Mouse (Mus musculus) spleen, adult 2 months (tissue): ENCODE measurements around the gene Resp18.
A peak's percentile ranks its signal among the peaks of the same experiment; 100 is the strongest.

Experiments
- CTCF ChIP-seq: fragments of 200-500 bp; IDR thresholded peaks from 2 replicates; pipeline ENCODE4 v1.5.1; 2011; ENCODE audit warnings: mild to moderate bottlenecking, inconsistent platforms; ENCODE audit not compliant: insufficient read depth, insufficient read length, insufficient replicate concordance; ENCODE audit errors: extremely low read depth
- POLR2A ChIP-seq: fragments of 200-500 bp; IDR thresholded peaks from 2 replicates; pipeline ENCODE4 v1.6.1; 2011; ENCODE audit warnings: low read depth, low read length, inconsistent platforms

DNA sequence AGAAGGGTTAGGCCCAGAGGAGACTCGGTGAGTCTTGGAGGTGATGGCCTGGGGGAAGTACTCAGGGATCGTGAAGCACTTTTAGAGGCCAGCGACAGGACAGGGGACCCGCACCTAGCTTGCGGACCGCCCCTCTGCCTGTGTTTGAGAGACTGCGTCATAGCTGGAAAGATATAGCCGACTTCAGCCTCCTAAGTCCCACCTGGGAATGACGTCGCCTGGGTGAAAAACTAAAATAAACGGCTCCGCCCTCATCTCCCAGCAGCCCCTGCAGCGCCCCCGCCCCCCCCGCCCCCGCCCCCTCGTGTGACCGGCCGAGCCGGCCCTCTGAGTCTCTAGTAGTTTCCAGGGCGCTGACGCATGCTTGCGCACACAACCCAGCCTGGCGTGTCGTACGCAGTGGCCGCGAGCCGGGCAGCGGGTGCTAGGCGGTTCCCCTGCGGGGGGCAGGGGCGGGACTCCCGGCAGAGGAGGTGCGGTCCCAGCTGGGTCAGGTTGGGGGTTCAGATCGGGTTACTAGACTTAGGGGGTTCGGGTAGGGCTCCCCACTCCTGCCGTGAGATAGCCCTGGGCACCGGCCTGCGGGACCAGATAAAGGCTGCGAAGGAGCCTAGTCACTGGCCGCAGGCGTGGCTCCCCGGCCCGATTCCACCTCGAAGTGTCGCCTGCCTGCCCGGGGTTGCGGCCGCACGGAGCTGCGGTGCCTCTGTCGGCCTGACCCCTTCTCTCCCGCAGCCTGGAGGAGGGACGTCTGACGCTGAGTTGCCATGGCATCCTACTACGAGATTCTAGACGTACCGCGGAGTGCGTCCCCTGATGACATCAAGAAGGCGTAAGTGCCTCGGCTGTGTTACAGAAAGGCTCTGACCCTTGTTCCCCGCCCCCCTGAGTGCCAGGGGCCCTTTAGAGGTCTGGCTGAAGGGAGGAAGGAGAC, 41.8 kb downstream of the Resp18 start, which contains the start of gene Dnajb2:
- TF ChIP-seq CTCF (no peak), POLR2A (peak; percentile 39)
